Mouse (Mus musculus): ENCODE results near the gene Elp5. TPM values are rescaled to one million over a fixed set of nuclear protein-coding genes. Genes with fewer than 3 reads are reported as not detected.

The Elp5 gene
- total and polyA plus RNA-seq, 3 experiments = 95.9 to 177 (median 119) TPM

DNA sequence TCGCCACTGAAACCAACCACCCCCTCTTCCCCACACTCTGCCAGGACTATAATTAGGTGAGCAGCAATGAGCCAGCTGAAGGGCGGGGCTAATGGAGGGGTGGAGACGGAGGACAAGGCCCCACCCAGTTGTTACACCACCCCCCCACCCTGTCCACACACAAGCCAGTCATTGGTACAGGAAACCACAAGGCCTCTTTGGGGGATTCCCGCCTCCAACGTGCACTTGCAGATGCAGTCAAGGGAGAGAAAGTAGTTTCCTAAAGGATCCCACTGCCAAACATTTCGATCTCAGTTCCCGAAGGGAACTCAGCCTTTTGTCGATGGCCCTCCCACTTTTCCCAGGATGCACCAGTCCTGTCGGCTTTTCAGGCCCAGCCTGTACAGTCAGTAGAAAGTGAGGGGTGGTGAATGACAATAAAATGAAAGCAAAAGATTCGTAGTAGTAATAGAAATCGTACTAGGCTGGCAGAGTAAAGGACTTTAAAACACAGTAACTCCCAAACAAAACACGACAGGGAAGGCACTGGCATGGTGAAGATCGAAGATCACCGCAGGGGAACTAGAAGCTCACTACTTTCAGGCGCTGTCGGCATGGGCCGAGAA, 62.6 kb downstream of the Elp5 start:
- no peaks in the 10 kb centered on the region for H3K27me3 ChIP-seq (replicated peaks)
- dilution Hi-C loops (cut with MboI; ENCODE audit: extremely low pct_ligation_motif_present, extremely low pct_unique_long_range_greater_than_20kb, low sequenced_read_pairs) = no loop called here

DNA sequence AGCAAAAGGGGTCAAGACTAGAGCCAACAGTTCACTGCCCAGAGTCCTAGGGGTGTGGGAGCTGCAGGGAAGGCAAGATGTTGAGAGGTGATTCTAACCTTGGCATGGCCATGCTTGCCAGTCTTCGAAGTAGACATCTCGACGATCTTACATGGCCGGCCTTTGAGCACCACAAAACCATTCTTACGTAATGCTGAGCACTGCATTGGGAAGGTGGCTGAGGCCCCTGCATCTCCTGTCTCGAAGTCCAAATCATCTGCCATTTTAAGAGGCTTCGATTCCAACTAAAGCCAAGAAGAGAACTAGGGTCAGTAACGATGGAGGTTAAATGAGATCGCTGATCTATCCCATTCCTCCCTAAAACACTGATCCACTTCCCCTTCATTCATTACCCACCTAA, 63.3 kb downstream of the Elp5 start:
- peak overlapping the region; percentile 90 to 99 (median 95) for H3K4me3 ChIP-seq (replicated peaks in 1 of 3; ENCODE audit: low read depth in 2 of 3, low read length in 2 of 3, poor library complexity in 1 of 3)

More for the DNA sequence above, 62.6 kb downstream of the Elp5 start:
- H3K36me3 ChIP-seq (replicated peaks in 1 of 2; ENCODE audit: control insufficient read depth in 1 of 2, insufficient read depth in 1 of 2, low read length in 1 of 2) = peaks cover 41 to 47% of the 10 kb centered on the region in 2 experiments
- H3K4me3 ChIP-seq (replicated peaks in 1 of 3; ENCODE audit: low read depth in 2 of 3, low read length in 2 of 3, poor library complexity in 1 of 3) = peak overlapping the region; percentile 90 to 99 (median 95)
- H3K9me3 ChIP-seq (replicated peaks; ENCODE audit: low read length) = no peaks in the 10 kb centered on the region
- in situ Hi-C loops (cut with MboI; ENCODE audit: low pct_ligation_motif_present, low pct_unique_long_range_greater_than_20kb, low sequenced_read_pairs) = loop anchor here (5.0 kb wide), 1 partner anchor 37 kb away; the partner anchor contains the start of gene Kctd11
- no peak for TF ChIP-seq EP300 (IDR thresholded peaks at IDR 0.05; ENCODE audit: low read length)
- TF ChIP-seq JUN (IDR thresholded peaks at IDR 0.05; ENCODE audit: insufficient read depth, low read depth, low read length) = no peak
- TF ChIP-seq HCFC1 (IDR thresholded peaks at IDR 0.05; ENCODE audit: low read depth, low read length) = peak; percentile 65; the same call in 1 of the 2 replicates
- TF ChIP-seq POLR2A (IDR thresholded peaks at IDR 0.05; ENCODE audit: low read depth, low read length) = peak; percentile 87
- TF ChIP-seq RCOR1 (conservative IDR thresholded peaks at IDR 0.05; ENCODE audit: low read depth, low read length) = 0 out of 2 replicates have a peak, but pooled peaks have one; percentile 32
- peak; percentile 89 for TF ChIP-seq MXI1 (IDR thresholded peaks at IDR 0.05; ENCODE audit: low read depth, low read length)
- no peak for TF ChIP-seq CHD1 (IDR thresholded peaks at IDR 0.05; ENCODE audit: low read depth, low read length)
- TF ChIP-seq ZC3H11A (IDR thresholded peaks at IDR 0.05; ENCODE audit: low read depth, low read length) = no peak
- peak; percentile 89 for TF ChIP-seq BHLHE40 (IDR thresholded peaks at IDR 0.05; ENCODE audit: low read depth, low read length)
- TF ChIP-seq USF2 (conservative IDR thresholded peaks at IDR 0.05; ENCODE audit: low read depth, low read length) = no peak; the same call in 1 of the 2 replicates
- TF ChIP-seq GABPA (IDR thresholded peaks at IDR 0.05; ENCODE audit: insufficient replicate concordance, low read depth, low read length) = no peak
- 0 out of 2 replicates have a peak, but pooled peaks have one; percentile 40 for TF ChIP-seq ELF1 (IDR thresholded peaks at IDR 0.05; ENCODE audit: low read depth, low read length)
- TF ChIP-seq E2F4 (IDR thresholded peaks at IDR 0.05; ENCODE audit: insufficient replicate concordance, low read depth, low read length) = 0 out of 2 replicates have a peak, but pooled peaks have one; percentile 43
- peak; percentile 83 for TF ChIP-seq MEF2A (IDR thresholded peaks at IDR 0.05; ENCODE audit: borderline replicate concordance, low read depth, low read length)
- peak; percentile 35 for TF ChIP-seq NRF1 (IDR thresholded peaks at IDR 0.05; ENCODE audit: low read depth, low read length)
- TF ChIP-seq PAX5 (IDR thresholded peaks at IDR 0.05; ENCODE audit: low read length) = no peak
- TF ChIP-seq IRF4 (IDR thresholded peaks at IDR 0.05; ENCODE audit: low read depth, low read length) = peak; percentile 81; the same call in 1 of the 2 replicates
- no peak; the same call in 1 of the 2 replicates for TF ChIP-seq MAFK (IDR thresholded peaks at IDR 0.05; ENCODE audit: insufficient replicate concordance, low read length)
- peak; percentile 97 for TF ChIP-seq SIN3A (IDR thresholded peaks at IDR 0.05; ENCODE audit: low read length)
- no peak for TF ChIP-seq JUND (conservative IDR thresholded peaks at IDR 0.05; ENCODE audit: low read depth, low read length)
- TF ChIP-seq TCF12 (IDR thresholded peaks at IDR 0.05; ENCODE audit: low read depth, low read length) = peak; percentile 82
- peak; percentile 91 for TF ChIP-seq TBP (conservative IDR thresholded peaks at IDR 0.05; ENCODE audit: low read depth, low read length)
- peak; percentile 87 for TF ChIP-seq MAX (IDR thresholded peaks at IDR 0.05; ENCODE audit: low read length)
- TF ChIP-seq MYC (IDR thresholded peaks at IDR 0.05; ENCODE audit: low read depth, low read length) = peak; percentile 96
- no peak; the same call in 1 of the 2 replicates for TF ChIP-seq UBTF (IDR thresholded peaks at IDR 0.05; ENCODE audit: low read depth, low read length)
- peak; percentile 86 for TF ChIP-seq ETS1 (conservative IDR thresholded peaks at IDR 0.05; ENCODE audit: low read depth, low read length)
- no peak for TF ChIP-seq CTCF (conservative IDR thresholded peaks at IDR 0.05 in 1 of 2, IDR thresholded peaks at IDR 0.05 in 1 of 2; ENCODE audit: low read depth in 2 of 2, low read length in 2 of 2)
- no peak for TF ChIP-seq RAD21 (IDR thresholded peaks at IDR 0.05; ENCODE audit: low read depth, low read length)
- TF ChIP-seq POLR2AphosphoS2 (IDR thresholded peaks at IDR 0.05; ENCODE audit: low read depth, low read length) = peak; percentile 83
- TF ChIP-seq NELFE (IDR thresholded peaks at IDR 0.05; ENCODE audit: low read depth, low read length) = peak; percentile 43
- no peak for TF ChIP-seq USF1 (IDR thresholded peaks at IDR 0.05; ENCODE audit: low read depth, low read length)
- TF ChIP-seq ZMIZ1 (IDR thresholded peaks at IDR 0.05; ENCODE audit: low read depth, low read length) = no peak
- TF ChIP-seq KAT2A (IDR thresholded peaks at IDR 0.05; ENCODE audit: insufficient replicate concordance, low read length) = no peak
- no peak for TF ChIP-seq SMC3 (IDR thresholded peaks at IDR 0.05; ENCODE audit: low read depth, low read length)
- peak; percentile 75 for TF ChIP-seq CHD2 (IDR thresholded peaks at IDR 0.05; ENCODE audit: low read length)
- TF ChIP-seq MAZ (IDR thresholded peaks at IDR 0.05; ENCODE audit: low read depth, low read length) = peak; percentile 98
- TF ChIP-seq ZNF384 (IDR thresholded peaks at IDR 0.05; ENCODE audit: low read depth, low read length) = no peak
- no peak for TF ChIP-seq ZKSCAN1 (IDR thresholded peaks at IDR 0.05; ENCODE audit: borderline replicate concordance, low read depth, low read length)
- peak overlapping the region; percentile 67 for H3K4me2 ChIP-seq (ENCODE audit: insufficient read depth, low read depth, poor library complexity, severe bottlenecking)
- peak; percentile 98 for DNase-seq (ENCODE audit: extremely low read depth)
- peaks cover 51% of the 10 kb centered on the region for H3K79me2 ChIP-seq (replicated peaks; ENCODE audit: control insufficient read depth, extremely low read depth, insufficient read depth, poor library complexity, severe bottlenecking)
- H3K27ac ChIP-seq (ENCODE audit: insufficient read depth, low read depth) = peak overlapping the region; percentile 89
- H3K9ac ChIP-seq (ENCODE audit: insufficient read depth, low read depth) = peak overlapping the region; percentile 97
- peaks cover 17 to 57% of the 10 kb centered on the region in 2 experiments for H3K4me1 ChIP-seq (ENCODE audit: control insufficient read depth in 1 of 2, insufficient read depth in 2 of 2)

More for the DNA sequence above, 63.3 kb downstream of the Elp5 start:
- no peaks in the 10 kb centered on the region for H3K9me3 ChIP-seq (replicated peaks; ENCODE audit: low read length)
- H3K27me3 ChIP-seq (replicated peaks) = no peaks in the 10 kb centered on the region
- H3K4me1 ChIP-seq (ENCODE audit: control insufficient read depth in 1 of 2, insufficient read depth in 2 of 2) = peaks cover 17 to 62% of the 10 kb centered on the region in 2 experiments
- TF ChIP-seq SIN3A (IDR thresholded peaks at IDR 0.05; ENCODE audit: low read length) = no peak
- TF ChIP-seq IRF4 (IDR thresholded peaks at IDR 0.05; ENCODE audit: low read depth, low read length) = no peak
- TF ChIP-seq BHLHE40 (IDR thresholded peaks at IDR 0.05; ENCODE audit: low read depth, low read length) = no peak
- no peak for TF ChIP-seq CHD1 (IDR thresholded peaks at IDR 0.05; ENCODE audit: low read depth, low read length)
- TF ChIP-seq RCOR1 (conservative IDR thresholded peaks at IDR 0.05; ENCODE audit: low read depth, low read length) = no peak
- no peak for TF ChIP-seq ZC3H11A (IDR thresholded peaks at IDR 0.05; ENCODE audit: low read depth, low read length)
- TF ChIP-seq MAFK (IDR thresholded peaks at IDR 0.05; ENCODE audit: insufficient replicate concordance, low read length) = no peak
- TF ChIP-seq SMC3 (IDR thresholded peaks at IDR 0.05; ENCODE audit: low read depth, low read length) = no peak
- no peak for TF ChIP-seq ETS1 (conservative IDR thresholded peaks at IDR 0.05; ENCODE audit: low read depth, low read length)
- TF ChIP-seq NELFE (IDR thresholded peaks at IDR 0.05; ENCODE audit: low read depth, low read length) = no peak
- TF ChIP-seq CTCF (conservative IDR thresholded peaks at IDR 0.05 in 1 of 2, IDR thresholded peaks at IDR 0.05 in 1 of 2; ENCODE audit: low read depth in 2 of 2, low read length in 2 of 2) = no peak
- no peak for TF ChIP-seq TCF12 (IDR thresholded peaks at IDR 0.05; ENCODE audit: low read depth, low read length)
- TF ChIP-seq ELF1 (IDR thresholded peaks at IDR 0.05; ENCODE audit: low read depth, low read length) = no peak
- TF ChIP-seq ZMIZ1 (IDR thresholded peaks at IDR 0.05; ENCODE audit: low read depth, low read length) = no peak
- H3K27ac ChIP-seq (ENCODE audit: insufficient read depth, low read depth) = peak overlapping the region; percentile 17; the same call in 1 of the 2 replicates
- peaks cover 51% of the 10 kb centered on the region for H3K79me2 ChIP-seq (replicated peaks; ENCODE audit: control insufficient read depth, extremely low read depth, insufficient read depth, poor library complexity, severe bottlenecking)
- H3K9ac ChIP-seq (ENCODE audit: insufficient read depth, low read depth) = peak overlapping the region; percentile 53
- dilution Hi-C loops (cut with MboI; ENCODE audit: extremely low pct_ligation_motif_present, extremely low pct_unique_long_range_greater_than_20kb, low sequenced_read_pairs) = no loop called here
- no peak for DNase-seq (ENCODE audit: extremely low read depth)
- in situ Hi-C loops (cut with MboI; ENCODE audit: low pct_ligation_motif_present, low pct_unique_long_range_greater_than_20kb, low sequenced_read_pairs) = loop anchor here (5.0 kb wide), 1 partner anchor 37 kb away; the partner anchor contains the start of gene Kctd11
- peaks cover 42 to 54% of the 10 kb centered on the region in 2 experiments for H3K36me3 ChIP-seq (replicated peaks in 1 of 2; ENCODE audit: control insufficient read depth in 1 of 2, insufficient read depth in 1 of 2, low read length in 1 of 2)
- H3K4me2 ChIP-seq (ENCODE audit: insufficient read depth, low read depth, poor library complexity, severe bottlenecking) = peak overlapping the region; percentile 67
